Mouse (Mus musculus): ENCODE data around the gene Actl7a.

- TF ChIP-seq MXI1 (IDR thresholded peaks at IDR 0.05; ENCODE audit: low read depth, low read length) (no peak), CTCF (IDR thresholded peaks at IDR 0.05 in 2 of 3, conservative IDR thresholded peaks at IDR 0.05 in 1 of 3; ENCODE audit: control insufficient read depth in 1 of 3, insufficient read depth in 1 of 3, low read depth in 2 of 3, low read length in 3 of 3, poor library complexity in 1 of 3, severe bottlenecking in 1 of 3) (no peak), GABPA (IDR thresholded peaks at IDR 0.05; ENCODE audit: low read depth, low read length) (no peak), NELFE (IDR thresholded peaks at IDR 0.05; ENCODE audit: low read depth, low read length) (no peak), MAX (IDR thresholded peaks at IDR 0.05; ENCODE audit: low read length) (no peak), HCFC1 (IDR thresholded peaks at IDR 0.05; ENCODE audit: low read depth, low read length) (no peak), POLR2AphosphoS2 (IDR thresholded peaks at IDR 0.05; ENCODE audit: low read length) (no peak), RCOR1 (IDR thresholded peaks at IDR 0.05; ENCODE audit: low read depth, low read length) (no peak)
Observed at GRCm38 (mm10) chr4:56757693-56758092, 14.5 kb downstream of the Actl7a start.
